Mouse (Mus musculus) layer of hippocampus, postnatal 14 days (tissue): ENCODE data around the gene Nupr1l. TPM values are rescaled to one million over a fixed set of nuclear protein-coding genes. Genes with fewer than 3 reads are reported as not detected.
"Not testable (repeated sequence)": the region's sequence is repeated elsewhere in the genome, so short reads cannot be mapped to it uniquely, and the experiment has no call there.

ENCODE experiments used
- DNase-seq, 2 experiments: peaks; one replicate each; pipeline ENCODE4 v3.0.0; 2021 to 2022; ENCODE audit warnings: low spot score in 2 of 2, mixed read lengths in 1 of 2
- long read RNA-seq, 2 experiments: library from polyadenylated mRNA; stranded (forward); transcript quantifications; one replicate each; pipeline ENCODE4 v2.0.0; 2021
- total RNA-seq, 2 experiments: library from RNA; stranded (reverse); gene quantifications; 2 replicates each; pipeline ENCODE4 v1.2.3; 2021

Gene Nupr1l
- total RNA-seq: 1 to 10 TPM; 2.1 to 2.4 TPM
- long read RNA-seq, experiment 1, partial matches to known transcripts: 0 of 1 reads
- long read RNA-seq, experiment 1, other reads (novel, unspliced or antisense): 0 of 1 reads
- long read RNA-seq, experiment 2, partial matches to known transcripts: 0 of 3 reads
- long read RNA-seq, experiment 2, other reads (novel, unspliced or antisense): 1 of 3 reads

DNA sequence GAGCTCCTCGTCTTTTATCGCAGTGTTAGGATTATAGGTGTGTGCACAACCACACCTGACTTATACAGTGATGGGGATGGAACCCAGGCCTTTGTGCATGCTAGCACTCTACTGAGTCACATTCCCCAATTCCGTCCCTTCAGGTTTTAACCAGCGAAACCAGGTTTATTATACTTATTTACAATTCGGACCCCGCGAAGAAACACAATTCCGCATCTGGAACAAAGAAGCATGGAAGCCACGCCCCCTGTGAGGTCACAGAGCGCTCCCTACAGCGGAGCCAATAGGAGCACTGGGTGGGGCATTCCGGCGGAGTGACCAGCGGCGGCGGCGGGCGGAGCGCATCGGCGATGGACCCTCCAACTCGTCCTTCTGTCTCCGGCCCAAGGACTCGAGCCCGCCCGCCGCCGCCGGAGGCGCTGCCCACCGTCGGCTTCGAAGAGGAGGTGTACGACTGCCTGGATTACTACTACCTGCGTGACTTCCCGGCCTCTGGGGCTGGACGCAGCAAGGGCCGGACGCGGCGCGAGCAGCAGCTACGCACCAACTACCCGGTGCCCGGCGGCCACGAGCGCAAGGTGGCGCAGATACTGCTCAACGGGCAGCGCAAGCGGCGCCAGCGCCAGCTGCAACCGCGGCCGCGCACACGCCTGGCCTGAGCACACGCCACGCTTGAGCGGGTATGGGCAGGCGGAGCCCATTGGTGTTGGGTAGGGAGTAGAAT, at the start of gene Nupr1l:
Gene Nupr1l, plus strand, starts transcription at position 299 of the 724 bp plus-strand sequence.
- peak; percentile 76 to 84 for DNase-seq

DNA sequence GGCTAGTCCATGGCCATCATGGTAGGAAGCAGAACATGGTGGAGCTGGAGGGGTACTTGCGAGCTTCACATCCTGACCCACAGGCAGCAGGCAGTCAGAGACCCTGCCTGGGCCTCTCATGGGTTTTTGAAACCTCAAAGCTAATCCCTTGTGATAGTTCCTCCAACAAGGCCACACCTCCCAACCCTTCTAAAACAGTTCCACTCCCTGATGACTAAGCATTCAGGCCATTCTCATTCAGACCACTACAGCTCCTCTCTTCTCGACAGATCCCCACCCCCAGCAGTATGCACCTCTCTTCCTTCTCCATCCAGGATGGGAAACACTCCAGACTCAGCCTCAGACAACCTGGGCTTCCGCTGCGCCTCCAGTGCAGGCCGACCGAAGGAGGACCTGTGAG, 46.0 kb upstream of the Nupr1l start:
- DNase-seq: no peak

DNA sequence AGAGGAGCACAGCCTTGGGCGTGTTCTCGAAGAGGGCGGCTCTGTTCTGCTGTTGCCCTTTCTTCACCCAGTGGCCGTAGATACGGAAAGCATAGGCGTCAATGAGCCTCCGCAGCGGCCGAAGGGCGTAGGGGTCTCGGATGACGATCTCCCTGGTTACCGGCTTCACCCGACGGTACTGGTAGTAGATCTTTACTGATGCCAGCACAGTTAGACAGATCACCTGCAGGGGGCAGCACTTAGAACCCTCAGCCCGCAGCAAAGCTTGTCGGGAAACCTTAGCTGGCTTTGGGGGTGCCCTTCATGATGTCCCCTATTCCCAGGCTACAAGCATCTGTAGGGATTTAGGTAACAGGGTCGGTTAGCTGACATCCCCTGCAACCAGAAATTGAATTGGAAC, 43.9 kb upstream of the Nupr1l start:
- peak; percentile 52 to 56 for DNase-seq

DNA sequence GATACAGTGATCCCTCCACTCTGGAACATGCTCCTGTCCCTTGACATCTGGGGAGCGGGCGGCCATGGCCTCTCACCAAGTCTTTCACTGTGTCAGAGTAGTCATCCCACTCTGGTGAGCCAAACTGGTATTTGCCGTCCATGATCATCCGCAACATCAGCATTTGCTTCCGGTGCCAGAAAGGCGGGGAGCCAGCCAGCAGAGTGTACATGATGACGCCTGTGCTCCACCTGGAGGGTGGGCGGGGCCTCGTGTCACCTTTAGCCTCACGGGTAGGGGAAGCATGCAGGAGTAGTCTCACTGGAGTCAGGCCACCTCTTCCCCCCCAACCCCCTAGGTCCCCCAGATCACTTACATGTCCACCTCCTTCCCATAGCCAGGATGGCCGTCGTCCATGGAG, 42.5 kb upstream of the Nupr1l start:
- DNase-seq: no peak

DNA sequence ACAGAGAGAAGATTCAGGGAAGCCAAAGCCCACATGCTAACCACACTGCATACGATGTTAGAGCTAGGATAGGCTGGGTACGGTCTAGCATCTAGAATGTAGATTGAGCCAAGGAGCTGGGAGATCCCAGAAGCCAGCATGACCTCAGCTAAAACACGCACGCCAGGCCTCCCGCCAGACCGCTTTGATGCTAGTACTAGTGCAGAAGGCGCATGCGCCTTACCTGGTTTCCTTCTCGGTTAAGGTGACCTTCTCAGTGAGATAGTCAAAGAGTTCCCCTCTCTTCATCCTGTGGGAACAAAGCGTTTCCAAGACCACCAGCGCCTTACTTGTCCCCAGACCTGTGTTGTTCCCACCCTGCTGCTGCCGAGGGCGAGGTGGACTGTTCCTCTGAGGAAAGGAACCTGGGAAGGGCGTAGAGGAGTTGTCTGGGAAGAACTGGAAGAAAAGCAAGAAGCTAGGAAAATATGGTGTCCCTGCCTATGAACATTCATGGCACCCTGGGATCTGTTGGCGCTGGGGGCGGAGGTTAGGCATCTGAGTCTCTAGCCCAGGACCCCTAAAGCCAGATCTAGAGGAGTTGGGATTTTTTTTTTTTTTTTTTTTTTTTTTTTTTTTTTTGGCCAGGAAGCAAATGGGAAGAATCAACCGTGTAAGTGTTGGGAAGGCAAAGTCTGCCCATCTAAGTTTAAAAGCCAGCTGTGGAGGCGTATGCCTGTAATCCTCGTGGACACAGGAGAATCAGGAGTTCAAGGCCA, 38.9 kb upstream of the Nupr1l start:
- no peak for DNase-seq

DNA sequence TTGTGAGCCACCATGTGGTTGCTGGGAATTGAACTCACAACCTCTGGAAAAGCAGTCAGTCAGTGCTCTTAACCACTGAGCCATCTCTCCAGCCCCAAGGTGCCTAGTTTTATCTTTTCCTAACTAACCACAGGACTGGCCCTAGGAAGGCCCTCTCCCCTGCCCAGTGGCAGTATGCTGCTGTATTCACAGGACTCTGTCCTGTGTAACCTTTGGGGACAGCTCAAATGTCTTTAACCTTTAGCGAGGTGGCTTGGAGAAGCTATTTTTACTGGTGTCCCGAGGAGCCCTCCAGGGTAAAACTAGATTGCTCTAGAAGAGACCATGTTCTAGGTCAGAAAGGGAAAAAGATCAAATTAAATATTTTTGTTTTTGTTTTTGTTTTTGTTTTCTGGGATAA, 37.1 kb upstream of the Nupr1l start:
- no peak for DNase-seq

DNA sequence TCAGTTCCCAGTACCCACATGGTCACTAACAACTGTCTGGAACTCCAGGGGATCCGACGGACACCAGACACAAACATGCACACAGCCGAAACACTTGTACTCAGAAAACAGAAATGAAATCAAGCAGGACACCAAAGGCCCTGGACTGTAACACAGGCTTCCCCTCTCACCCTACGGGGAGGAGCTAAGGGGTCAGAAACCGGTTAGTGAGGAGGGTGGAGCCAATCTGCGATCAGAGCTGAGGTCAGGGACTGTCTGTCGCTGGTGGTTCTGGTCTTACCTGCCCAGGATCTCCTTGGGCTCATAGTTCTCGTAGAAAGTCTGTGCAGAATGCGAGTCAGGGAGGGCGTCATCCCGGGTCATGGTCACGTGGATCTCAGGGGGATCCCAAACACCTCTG, 34.4 kb upstream of the Nupr1l start:
- DNase-seq: no peak

DNA sequence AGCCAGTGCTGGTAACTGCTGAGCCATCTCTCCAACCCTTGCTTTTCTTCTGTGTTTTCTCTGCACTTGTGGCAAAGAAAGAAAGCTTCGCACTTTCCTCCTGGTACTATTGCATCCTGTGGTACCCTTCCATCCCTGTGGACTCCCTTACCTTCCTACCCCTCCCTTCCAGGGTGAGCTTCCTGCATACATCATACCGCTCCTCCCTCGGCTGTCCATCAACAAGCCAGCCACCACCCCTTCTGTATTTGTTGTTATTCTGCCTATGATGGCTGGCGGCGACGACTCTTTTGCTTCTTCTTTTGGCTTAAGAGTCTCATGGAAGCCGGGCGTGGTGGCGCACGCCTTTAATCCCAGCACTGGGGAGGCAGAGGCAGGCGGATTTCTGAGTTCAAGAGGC, 33.2 kb upstream of the Nupr1l start:
- DNase-seq: no peak

DNA sequence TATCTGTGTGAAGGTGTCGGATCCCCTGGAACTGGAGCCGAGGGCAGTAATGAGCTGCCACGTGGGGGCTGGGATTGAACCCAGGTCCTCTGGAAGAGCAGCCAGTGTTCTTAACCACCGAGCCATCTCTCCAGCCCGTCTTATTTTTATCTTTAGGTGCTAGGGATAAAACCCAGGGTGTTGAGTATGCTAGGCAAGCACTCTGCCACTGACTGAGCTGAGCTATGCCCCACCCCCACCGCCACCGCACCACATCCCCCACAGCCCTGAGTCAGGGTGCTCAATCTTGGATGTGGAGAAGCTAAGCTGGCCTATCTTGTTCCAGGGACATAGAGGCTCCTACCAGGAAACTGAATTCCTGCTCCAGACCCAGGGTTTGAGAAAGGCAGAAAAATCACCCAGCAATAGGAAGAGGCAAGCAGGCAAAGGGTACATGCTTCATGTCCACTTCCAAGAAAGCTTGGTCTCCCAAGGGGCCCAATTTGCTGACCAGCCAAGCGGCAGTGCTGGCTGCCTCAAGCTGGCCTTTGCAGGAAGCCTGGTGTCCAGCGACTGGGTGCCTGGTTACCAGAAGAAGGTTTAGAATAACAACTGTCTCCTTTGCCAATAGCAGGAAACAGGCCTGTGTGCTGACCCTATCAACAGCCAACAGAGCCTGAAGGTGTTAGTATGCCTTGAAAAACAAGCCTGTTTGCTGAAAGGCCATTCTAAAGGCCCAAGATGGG, 30.4 kb upstream of the Nupr1l start:
- peak; percentile 9 to 67 for DNase-seq

DNA sequence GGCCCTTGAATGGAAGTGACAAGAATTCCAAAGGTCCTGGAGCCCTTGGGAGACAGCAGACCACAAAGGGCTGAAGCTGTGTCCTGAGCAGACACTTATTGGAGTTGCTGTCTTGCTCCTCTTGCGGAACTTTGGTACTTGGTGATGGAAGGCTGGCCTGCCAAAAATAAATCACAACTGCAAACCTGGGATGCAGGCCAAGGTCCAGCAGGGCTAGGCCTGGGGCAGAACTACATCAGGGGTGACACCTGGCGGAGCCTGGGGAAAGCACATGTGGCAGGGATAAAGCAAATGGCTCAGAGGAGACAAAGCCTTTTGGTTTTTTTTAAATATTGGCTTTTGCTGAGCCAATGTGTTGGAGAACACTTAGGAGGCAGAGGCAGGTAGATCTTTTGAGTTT, 29.4 kb upstream of the Nupr1l start:
- peak; percentile 39 to 64 for DNase-seq

DNA sequence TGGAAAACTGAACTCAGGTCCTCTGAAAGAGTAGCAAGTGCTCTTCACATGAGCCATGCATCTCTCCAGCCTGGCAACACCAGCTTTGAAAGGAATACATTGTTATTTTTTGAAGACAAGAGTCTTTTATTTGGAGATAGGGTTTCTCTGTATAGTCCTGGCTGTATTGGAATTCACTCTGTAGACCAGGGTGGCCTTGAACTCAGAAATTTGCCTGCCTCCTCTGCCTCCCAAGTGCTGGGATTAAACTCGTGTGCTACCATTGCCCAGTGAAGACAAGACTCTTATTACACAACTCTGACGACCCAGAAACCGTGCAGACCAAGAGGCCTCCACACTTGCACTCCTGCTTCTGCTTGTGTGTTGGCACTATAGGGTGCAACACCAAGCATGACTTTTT, 28.5 kb upstream of the Nupr1l start:
- no peak for DNase-seq

DNA sequence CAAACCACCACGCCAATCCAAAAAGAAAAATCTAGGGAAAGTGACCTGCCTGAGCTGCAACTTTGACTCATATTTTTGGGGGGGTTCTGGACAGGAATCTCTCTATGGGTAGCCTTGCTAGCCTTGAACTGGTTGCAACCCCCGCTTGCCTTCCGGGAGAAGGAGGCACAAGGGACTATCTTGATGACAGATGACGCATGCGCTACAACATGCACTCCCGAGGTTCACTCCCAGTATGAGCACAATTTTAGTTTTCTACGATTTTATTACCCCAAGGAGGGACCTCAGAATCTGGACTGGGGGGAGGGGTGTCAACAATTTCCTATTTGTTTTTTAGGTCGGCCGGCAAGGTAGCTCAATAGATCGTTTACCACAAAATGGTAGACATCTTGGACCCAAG, 22.1 kb upstream of the Nupr1l start:
- DNase-seq: no peak

DNA sequence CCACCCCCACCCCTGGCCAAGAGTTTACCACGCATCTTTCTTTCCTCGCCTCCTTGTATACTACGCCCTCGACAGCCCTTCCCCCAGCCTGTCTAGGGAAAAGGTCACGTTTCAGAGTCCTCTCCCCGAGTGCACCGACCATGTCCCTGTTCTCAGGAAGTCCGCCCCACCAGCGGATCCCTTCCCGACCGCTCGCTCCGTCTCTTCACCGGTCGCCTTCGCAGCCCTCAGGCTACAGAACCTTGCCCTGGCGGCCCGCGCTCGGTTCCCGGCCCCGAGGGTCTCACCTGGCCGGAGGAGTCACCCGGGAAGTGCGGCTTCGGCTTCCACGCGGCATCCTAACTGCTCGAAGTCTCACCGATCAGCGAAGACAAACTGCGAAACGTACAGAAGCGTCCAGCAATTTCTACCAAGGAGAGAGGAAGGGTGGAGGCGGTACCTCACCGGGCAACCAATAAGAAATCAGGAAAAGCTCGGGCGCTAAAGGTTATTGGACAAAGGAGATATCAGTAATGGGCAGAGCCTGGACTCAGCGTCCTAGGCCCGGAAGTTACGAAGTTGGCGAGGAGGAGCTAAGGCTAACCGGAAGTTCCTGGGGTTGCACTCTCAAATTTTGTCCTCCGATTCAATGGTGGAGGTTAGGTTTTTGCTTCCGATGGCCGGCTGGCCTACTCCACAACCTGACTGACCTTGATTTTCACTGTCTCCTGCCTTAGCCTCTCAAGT, 21.3 kb upstream of the Nupr1l start, which contains the start of gene Chchd2:
Gene Chchd2, minus strand, starts transcription at position 560 of the 726 bp plus-strand sequence.
- peak; percentile 94 to 98 for DNase-seq

DNA sequence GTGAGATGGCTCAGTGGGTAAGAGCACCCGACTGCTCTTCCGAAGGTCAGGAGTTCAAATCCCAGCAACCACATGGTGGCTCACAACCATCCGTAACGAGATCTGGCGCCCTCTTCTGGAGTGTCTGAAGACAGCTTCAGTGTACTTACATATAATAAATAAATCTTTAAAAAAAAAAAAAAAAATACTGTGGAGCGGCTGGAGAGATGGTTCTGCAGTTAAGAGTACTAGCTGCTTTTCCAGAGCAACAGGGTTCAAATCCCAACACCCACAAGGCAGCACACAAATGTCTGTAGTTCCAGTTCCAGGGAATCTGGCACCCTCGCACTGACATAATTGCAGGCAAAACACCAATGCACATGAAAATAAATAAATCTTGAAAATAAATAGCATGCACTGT, 17.9 kb upstream of the Nupr1l start:
- not testable (repeated sequence) for DNase-seq

DNA sequence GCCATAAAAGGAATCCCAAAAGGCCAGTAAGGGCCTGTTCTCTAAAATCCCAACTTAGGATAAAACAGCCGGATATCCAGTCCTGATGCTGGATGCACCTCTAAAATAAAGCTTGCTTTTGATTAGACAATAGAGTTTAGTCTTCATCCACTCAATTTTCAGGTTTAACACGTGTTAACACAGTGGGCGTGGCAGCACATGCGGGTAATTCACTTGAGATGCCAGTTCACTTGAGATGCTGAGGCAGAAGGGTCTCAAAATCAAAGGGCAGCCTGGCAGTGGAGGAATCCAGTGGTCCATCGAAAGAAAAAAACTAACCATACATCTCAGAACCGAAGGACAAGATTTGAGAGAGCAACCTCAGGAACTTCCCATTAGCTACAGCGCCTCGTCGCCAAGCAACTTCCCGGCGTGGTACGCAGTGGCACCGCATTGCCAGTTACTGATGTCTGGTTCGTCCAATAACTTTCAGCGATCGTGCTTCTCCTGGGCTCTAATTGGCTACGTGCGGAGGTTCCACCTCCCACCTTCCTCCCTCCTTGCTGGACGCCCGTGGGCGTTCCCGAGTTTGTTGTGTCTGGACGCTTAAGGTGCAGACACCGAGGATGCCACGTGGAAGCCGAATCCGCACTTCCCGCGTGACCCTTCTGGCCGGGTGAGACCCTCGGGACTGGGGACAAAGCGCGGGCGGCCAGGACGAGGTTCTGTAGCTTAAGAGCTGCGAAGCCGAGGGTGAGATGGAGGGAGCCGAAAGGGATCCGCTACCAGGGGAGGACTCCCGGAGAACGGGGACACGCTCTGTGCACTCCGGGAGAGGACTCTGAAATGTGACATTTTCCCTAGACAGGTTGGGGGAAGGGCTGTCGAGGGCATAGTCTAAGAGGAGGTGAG, 12.9 kb upstream of the Nupr1l start, which contains the start of gene Zbed5:
Gene Zbed5, plus strand, starts transcription at position 526 of the 891 bp plus-strand sequence.
- DNase-seq: peak; percentile 83 to 91

DNA sequence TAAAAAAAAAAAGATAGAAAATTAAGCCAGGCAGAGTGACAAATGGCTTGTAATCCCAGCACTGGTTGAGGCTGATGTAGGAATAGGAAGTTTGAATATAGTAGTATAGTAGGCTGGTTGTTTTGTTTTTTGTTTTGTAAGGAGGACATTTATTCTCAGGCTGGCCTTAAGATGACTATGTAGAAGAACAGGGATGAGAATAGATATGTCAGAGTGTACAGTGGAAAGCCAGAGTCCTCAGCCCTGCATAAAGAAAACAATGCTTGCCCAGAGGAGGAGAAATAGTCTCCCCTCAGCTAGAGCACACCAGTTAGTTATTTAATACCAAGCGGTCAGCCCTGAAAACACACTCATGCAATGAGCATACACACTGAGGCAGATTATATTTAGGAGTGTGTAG, 9.9 kb upstream of the Nupr1l start, which contains the start of gene Phkg1:
Gene Phkg1, minus strand, starts transcription at position 101 of the 400 bp plus-strand sequence.
- no peak for DNase-seq

DNA sequence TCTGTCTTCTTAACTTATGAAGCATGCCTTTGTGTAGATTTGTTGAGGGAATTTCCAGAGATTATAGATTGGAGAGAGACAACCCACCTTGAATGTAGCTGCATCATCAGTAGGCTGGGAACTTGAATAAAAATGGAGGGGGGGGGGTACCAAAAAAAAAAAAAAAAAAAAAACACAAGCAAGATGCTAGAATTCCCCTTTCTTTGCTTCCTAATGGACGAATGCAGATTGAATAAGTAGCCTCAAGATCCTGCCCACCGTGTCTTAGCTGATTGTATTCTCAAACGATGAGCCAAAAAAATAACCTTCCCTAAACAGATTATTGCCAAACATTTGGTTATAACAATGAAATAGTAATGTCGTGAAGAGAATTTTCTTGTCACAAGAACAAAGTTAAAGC, 565 bp upstream of the Nupr1l start:
- DNase-seq: no peak

DNA sequence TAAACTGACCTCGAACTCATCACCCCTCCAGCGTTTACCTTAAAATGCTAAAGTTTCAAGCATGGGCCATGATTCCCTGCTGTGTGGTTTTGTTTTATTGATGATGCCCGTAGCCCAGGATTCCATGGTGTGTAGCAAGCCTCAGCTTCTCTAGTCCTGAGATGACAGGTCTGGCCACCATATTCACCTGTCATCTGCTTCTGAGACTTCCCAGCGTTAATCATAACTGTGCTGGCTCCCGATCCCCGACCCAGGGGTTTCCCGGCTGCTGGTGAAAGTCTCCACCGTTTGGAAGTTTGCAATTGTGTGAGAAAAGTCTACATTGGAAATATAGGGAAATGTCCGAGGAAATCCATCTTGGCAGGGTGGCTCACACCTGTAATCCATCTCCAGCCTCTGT, 807 bp downstream of the Nupr1l start:
- DNase-seq: no peak

DNA sequence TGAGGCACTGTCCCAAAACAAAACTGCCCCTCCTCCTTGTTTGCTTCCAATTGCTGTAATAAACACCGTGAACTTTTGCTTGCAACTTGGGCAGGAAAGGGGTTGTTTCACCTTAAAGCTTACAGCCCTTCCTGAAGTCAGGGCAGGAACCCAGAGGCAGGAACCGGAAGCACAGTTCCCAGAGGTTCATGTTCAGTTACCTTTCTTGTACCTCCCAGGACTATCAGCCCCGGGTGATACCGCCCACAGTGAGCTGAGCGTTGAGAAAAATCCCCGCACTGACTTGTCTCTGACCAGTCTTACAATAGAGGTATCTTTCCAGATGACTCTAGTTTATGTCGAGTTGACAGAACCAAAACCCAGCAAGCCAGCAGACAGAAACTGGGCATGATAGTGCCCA, 1.3 kb downstream of the Nupr1l start:
- DNase-seq: no peak

DNA sequence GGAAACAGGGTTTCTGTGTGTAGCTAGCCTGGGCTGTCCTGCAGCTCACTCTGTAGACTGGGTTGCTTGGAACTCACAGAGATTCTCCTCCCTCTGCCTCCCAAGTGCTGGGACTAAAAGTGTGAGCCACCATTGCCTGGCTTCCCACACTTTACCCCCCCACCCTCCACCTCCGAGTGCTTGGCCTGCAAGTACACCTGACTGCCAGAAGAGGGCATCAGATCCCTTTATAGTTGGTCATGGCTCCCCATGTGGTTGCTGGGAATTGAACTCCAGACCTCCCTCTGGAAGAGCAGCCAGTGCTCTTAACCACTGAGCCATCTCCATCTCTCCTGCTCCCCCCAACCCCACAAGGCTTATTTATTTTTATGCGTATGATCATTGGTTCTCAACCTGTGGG, 5.7 kb downstream of the Nupr1l start:
- DNase-seq: no peak
